Mouse (Mus musculus) yolk sac, embryonic 10.5 days (tissue): Measurements from ENCODE around the gene Colca2.

Experiments used
- DNase-seq: peaks from one replicate; pipeline ENCODE4 v3.0.0-alpha.2; 2017; ENCODE audit warnings: low spot score

The Colca2 gene

GRCm38 (mm10) chr9:51278500-51279381, at the start of gene Colca2:
Gene Colca2 (minus strand): TSS chr9:51278569.
- peak; percentile 84 for DNase-seq

GRCm38 (mm10) chr9:51327555-51327903, 49.2 kb upstream of the Colca2 start:
- DNase-seq = no peak

DNA sequence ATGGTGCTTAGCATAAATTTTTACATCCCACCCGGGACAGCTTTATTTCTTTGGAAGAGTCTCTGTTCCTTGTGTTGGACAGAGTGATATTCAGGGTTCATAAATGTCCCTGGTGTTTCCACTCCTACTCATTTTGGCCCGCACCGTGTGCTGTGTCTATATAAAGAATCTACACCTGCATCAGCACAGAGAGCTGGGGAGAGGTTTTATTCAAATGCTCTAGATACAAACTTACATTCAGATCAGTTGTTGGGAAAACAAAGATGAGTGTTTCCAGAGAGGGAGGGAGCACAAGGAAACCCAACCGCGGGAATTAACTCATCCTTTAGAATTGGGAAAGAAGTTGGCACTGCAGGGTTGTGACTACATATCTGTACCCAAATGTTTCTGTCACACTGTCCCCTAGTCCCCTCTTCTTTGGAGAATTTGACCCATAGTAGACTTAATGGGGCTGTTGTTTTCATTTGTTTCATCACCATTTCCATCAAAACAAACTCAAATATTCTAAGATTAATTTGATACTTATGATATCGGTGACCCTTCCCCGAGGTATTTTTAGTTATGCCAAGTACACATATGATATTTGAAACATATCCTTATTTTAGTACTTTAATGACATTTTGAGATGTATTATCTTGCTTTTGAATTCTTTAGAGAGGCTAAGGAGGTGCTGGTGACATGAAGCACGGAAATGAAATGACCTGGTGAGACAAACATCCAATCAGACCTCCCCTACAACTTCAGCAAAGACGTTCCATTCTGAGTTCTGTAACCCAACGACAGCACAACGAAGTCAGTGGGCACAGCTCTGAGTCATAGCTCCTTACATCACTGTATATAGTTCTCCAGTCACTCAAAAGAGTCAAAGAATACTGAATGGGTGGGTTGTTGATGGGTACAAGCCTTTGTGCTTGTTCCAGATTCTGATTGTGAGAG, 48.5 kb upstream of the Colca2 start:
- DNase-seq = no peak

GRCm38 (mm10) chr9:51324406-51325065, 46.2 kb upstream of the Colca2 start:
- DNase-seq = no peak

DNA sequence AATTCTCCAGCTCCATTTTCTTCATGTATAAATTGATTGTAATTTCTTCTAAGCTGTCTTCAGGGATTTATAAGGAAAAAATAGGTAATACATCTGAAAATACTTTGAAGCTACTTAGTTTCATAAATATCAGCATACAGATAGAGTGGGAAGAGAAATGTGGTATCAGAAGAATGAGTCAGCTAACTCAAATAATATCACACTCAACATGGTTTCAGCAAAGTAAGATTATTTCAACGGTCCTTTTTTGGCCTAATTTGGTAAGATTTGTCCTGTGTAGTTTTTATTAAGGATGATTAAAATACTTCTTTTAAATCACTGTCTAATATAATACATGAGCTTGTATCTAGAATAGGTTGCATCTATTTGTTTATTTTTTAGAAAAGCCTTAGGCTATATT, 41.7 kb upstream of the Colca2 start:
- DNase-seq = no peak

DNA sequence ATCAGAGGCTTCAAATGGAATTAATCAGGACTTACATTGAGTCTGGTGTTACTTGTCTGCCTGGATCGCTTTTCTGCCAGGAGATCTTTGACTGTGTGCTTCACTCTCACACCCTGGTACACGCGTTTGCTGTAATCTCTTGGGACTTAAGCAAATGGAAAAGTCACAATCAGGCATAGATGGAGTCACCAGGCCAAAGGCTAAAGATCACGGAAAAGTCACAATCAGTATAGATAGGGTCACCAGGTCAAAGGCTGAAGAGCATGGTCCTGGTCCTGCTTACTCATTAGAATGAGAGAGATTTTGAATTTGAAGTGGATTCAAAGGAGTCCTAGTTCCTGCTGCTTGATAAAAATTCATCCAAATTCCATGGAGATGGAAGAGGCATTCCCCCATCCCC, 39.9 kb upstream of the Colca2 start:
- DNase-seq = peak; percentile 50

DNA sequence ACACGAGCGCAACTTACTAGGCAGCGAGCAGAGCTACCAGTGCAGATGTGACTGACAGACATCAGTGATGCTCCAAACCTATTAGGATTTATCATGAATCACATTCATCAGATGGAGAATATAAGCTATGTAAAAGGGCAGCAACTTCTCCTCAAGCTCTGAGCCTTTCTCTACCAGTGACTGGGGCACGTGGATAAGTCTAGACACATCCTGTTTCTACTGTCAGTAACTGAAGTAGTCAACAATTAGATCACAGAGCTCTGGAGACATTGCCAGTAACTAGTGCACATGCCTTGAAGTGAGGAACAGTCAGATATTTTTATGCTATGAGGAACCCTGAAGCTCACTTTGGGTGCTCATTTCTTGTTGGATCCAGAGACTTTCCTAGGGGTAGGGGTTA, 39.0 kb upstream of the Colca2 start:
- no peak for DNase-seq

- DNase-seq = no peak
Observed at GRCm38 (mm10) chr9:51315402-51316063, 37.2 kb upstream of the Colca2 start.

DNA sequence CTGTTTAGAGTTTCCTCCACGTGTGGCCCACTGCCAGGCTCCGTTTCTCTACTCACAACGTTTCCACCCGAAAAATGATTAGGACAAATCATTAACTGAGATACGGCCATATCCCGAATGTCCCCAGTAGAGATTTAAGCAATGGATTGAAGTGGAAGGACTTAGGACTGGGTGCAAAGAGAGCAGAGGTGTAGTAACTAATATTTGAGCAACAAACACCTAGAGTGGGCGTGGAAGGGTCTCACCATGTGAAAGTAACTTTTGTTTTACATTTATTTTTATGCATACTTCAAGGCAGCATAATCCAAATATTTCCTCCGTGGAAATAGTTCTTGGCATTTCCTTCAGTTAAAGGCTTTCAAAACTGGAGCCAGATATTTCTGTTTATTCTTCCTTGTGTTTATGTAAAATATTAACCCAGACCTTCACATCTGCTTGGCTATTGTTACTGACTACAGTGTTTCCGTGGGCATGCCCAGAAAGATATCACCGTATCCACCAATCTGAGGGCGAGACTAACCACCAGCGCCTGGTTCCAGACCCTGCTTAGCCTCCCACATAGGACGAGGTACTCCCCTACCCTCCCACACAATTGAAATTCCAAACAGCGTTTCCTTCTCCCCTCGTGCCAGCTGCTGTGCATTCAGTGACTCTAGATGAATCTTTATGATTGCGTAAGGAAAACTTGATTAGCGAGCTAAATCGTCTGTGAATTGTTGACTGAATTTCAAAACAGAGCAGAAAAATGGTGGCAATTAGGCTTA, 34.4 kb upstream of the Colca2 start:
- DNase-seq = peak; percentile 23

GRCm38 (mm10) chr9:51310515-51310914, 32.1 kb upstream of the Colca2 start:
- DNase-seq = no peak

DNA sequence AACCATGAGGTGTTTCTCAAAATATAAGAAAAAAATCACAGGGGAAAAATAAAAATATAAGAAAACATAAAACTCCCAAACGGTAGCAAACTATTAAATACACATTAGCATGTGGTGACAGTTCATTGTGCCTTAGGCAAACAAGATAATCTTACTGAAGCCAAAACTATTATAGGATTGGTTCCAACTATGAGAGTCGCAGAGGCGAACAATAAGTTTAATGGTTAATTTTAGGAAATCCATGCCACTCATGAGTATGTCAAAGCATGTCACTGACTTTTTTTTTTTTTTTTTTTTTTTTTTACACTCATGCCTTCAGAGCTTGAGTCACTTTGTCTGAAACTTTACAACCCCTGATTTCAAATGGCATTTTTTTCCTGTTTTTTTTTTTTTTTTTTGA, 28.0 kb upstream of the Colca2 start:
- DNase-seq = no peak

DNA sequence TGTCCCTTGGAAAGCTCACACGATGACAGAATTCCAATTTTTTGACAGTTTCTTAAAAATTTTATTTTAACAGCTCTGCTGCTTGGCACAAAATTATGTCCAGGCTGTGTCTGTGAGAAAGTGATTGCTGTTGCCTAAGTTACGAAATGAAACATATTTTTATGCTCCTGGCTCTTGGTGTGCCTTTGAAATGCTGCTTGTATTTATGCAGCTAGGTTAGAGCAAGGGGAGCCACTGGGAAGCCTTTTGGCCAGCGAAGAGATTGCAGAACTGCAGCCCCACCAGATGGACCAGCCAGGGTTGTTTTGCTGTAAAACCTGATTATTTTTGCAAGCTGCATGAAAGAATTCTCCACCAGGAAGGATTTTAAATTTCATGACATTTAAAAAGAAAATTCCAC, 26.8 kb upstream of the Colca2 start:
- no peak for DNase-seq

GRCm38 (mm10) chr9:51303980-51304379, 25.6 kb upstream of the Colca2 start:
- no peak for DNase-seq

GRCm38 (mm10) chr9:51293541-51293940, 15.2 kb upstream of the Colca2 start:
- DNase-seq = no peak

DNA sequence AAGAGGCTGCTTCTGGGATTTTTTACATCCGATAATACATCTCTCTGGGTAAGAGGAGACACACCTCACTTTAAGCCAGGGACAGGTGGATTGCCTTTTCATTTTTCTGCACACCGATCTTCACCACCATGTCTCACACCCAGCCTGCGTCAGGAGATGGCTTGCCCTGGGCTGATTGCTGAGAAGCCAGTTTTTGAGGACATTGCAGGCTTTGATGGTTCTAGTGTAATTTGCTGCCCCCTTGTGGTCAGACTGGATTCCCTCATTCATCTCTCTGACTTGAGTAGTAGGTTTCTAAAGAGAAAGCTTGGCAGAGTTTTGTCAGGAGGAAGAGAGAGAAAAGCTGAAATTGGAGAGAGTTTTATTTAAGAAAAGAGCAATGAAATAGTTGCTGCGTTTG, 14.3 kb upstream of the Colca2 start:
- DNase-seq = peak; percentile 62

DNA sequence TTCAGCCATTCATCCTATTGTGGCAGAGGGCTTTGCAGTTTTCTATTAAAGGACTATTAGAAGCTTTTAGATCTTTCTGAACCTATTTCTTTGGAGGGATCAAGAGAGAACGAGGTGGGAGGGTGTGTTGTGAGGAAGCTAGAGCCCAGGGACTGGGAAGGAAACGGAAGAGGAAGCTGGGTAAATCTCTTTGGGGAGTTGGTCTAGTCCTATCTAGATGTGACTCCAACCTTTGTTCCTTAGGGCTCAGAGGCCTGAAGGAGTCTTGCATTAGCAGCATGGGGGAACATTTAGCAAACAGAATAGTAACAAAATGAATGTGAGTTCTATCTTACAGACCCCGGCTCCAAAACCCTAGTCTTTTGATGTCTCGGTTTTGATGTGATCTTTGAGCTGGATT, 12.6 kb upstream of the Colca2 start:
- DNase-seq = no peak

DNA sequence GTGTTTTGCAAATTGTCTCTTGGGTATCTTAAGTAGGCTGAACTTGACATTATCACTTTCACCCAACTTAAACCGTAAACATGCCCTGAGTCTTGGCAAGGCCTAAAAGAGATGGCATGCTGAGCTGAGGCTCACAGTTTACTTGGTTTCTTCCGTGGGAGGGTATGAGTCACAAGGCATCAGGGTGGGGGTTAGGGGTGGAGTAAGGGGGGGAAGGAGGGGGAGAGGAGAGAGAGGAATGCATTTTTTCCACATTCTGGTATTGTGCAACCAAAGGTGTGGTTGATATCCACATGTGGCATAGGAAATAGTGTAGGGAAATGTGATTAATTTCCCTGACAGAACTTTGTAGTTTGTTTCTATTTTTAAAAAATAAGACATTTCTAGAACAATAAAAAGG, 7.7 kb upstream of the Colca2 start:
- no peak for DNase-seq

DNA sequence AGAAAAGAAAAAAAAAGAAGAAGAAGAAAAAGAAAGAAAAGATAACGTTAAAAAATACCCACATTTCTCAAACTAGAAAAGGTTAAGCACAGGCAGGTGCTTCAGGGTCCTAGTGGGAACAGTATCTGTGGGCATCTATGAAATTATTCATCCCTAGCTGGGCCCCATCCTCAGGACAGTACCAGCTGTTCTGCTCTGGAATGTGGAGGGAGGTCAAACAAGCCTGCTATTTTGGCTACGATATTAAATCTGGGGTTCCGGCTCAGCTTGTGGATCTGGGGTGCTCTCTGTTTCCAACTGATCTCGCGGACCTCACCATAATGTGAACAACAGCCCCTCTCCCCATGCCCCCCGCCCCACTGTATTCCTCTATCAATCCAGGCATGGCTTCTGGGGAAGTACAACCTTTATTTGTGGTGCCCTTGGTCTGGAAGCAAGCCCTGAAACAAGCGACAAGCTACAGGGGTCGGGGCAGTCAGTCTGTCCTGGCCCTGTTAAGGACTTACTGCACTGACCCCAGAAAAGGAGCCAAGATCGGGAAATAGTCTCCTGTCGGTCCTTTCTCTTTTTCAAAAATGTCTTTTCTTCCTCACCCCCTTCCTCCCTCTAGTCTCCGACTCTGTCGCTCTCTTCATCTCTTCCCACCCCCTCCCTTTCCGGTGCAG, 403 bp downstream of the Colca2 start:
- no peak for DNase-seq

DNA sequence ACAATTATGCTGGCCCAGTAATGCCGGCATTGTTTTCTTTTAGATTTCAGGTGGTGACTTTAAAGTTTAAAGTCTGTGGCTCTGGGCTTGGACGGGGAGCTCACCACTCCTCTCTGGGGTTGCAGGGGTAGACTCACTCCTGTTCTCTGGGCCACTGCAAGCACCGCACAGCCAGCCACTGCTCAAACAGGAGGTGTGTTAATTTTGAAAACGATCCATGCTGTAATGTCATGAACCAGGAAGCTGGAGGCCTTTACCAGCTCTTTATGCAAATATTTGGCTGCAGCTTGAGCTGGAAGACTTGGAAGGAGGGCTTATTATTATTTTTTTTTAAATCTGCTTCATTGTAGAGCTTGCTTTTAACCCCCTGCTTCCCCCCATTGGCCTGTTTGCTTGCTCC, 3.7 kb downstream of the Colca2 start:
- no peak for DNase-seq

DNA sequence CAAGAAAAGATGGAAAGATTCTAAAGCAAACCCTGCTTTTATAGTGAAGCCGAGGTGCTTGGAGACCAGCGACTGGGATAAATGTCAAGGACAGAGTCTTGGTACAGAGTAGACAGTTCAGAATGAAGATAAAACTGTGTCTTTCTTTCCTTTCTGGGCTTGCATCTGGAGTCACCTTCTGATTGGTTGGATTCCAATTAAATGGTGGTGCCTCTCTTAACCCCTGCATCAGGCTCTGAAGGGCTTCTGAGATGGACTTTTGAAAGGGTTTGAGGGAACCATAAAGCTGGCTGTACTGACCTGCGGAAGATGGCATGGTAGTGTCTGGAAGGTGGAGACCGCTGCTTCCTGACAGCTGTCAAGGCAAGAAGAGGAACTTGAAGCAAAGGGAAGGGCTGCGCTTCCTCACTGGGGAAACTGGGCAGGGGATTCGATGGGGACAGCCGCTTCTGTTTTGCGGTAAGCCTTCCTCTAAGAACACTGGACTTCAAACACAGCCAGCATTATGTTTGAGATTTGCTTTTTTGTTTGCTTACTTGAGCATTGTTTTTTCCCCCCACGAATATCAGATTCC, 4.7 kb downstream of the Colca2 start:
- no peak for DNase-seq
